Mouse (Mus musculus) megakaryocyte, embryonic 14.5 days (primary cell): Measurements from ENCODE around the gene Ypel2. TPM values are rescaled to one million over a fixed set of nuclear protein-coding genes. Genes with fewer than 3 reads are reported as not detected.

Experiments
- H3K27me3 ChIP-seq: replicated peaks from 2 replicates; pipeline ENCODE3; 2012; ENCODE audit warnings: inconsistent platforms
- H3K36me3 ChIP-seq: replicated peaks from 2 replicates; pipeline ENCODE3; 2012; ENCODE audit warnings: low read length, inconsistent platforms, mixed read lengths
- H3K4me1 ChIP-seq: 2 replicates; pipeline ENCODE4 v1.6.1; 2012; ENCODE audit warnings: inconsistent platforms
- H3K4me3 ChIP-seq: replicated peaks from 2 replicates; pipeline ENCODE3; 2012; ENCODE audit warnings: moderate library complexity, mild to moderate bottlenecking, inconsistent platforms
- H3K9me3 ChIP-seq: 2 replicates; pipeline ENCODE4 v1.6.1; 2012; ENCODE audit warnings: inconsistent platforms
- FLI1 ChIP-seq: IDR thresholded peaks from 2 replicates; pipeline ENCODE4 v1.6.1; 2012; ENCODE audit warnings: low read length, inconsistent platforms, mixed read lengths
- GATA1 ChIP-seq: IDR thresholded peaks from 3 replicates; pipeline ENCODE4 v1.6.1; 2012; ENCODE audit warnings: mixed read lengths, low read length, inconsistent platforms, borderline replicate concordance
- polyA plus RNA-seq: library from polyadenylated mRNA; stranded (reverse); fragments of >175 nt; gene quantifications from 2 replicates; pipeline ENCODE4 v1.2.3, GENCODE M21; 2012; ENCODE audit warnings: low replicate concordance; ENCODE audit not compliant: insufficient read depth

Gene Ypel2
- polyA plus RNA-seq, 1 experiment = 1.7 TPM

GRCm38 (mm10) chr11:86963027-86963426 lies 30.5 kb downstream of the Ypel2 start:
- Histone ChIP-seq H3K27me3 (peaks cover 13% of the 10 kb centered on the region), H3K4me3 (no peak overlapping the region), H3K9me3 (no peaks in the 10 kb centered on the region), H3K36me3 (no peaks in the 10 kb centered on the region), H3K4me1 (peaks cover 42% of the 10 kb centered on the region)
- TF ChIP-seq FLI1 = no peak
- no peak for TF ChIP-seq GATA1

- Histone ChIP-seq H3K4me1 (peaks cover 46% of the 10 kb centered on the region), H3K4me3 (no peak overlapping the region)
- TF ChIP-seq GATA1 (no peak), FLI1 (no peak)
These were observed 31.1 kb downstream of the Ypel2 start for GRCm38 (mm10) chr11:86962362-86962761.

GRCm38 (mm10) chr11:86961510-86962303 lies 31.8 kb downstream of the Ypel2 start:
- no peaks in the 10 kb centered on the region for H3K9me3 ChIP-seq
- TF ChIP-seq FLI1 = no peak
- H3K36me3 ChIP-seq = no peaks in the 10 kb centered on the region
- H3K4me1 ChIP-seq = peaks cover 43% of the 10 kb centered on the region
- peaks cover 8% of the 10 kb centered on the region for H3K27me3 ChIP-seq
- H3K4me3 ChIP-seq = no peak overlapping the region

More at GRCm38 (mm10) chr11:86962362-86962761, 31.1 kb downstream of the Ypel2 start:
- H3K27me3 ChIP-seq = peaks cover 12% of the 10 kb centered on the region
- H3K36me3 ChIP-seq = no peaks in the 10 kb centered on the region
- no peaks in the 10 kb centered on the region for H3K9me3 ChIP-seq

GRCm38 (mm10) chr11:86960331-86960730 lies 33.2 kb downstream of the Ypel2 start:
- Histone ChIP-seq H3K4me3 (no peak overlapping the region), H3K36me3 (no peaks in the 10 kb centered on the region), H3K9me3 (no peaks in the 10 kb centered on the region), H3K4me1 (peaks cover 43% of the 10 kb centered on the region), H3K27me3 (peaks cover 15% of the 10 kb centered on the region)
- TF ChIP-seq GATA1 (no peak), FLI1 (no peak)

GRCm38 (mm10) chr11:86958721-86959675 lies 34.5 kb downstream of the Ypel2 start:
- H3K27me3 ChIP-seq = peaks cover 22% of the 10 kb centered on the region
- H3K4me1 ChIP-seq = peaks cover 43% of the 10 kb centered on the region
- H3K9me3 ChIP-seq = no peaks in the 10 kb centered on the region
- H3K4me3 ChIP-seq = no peak overlapping the region
- TF ChIP-seq FLI1 = no peak
- TF ChIP-seq GATA1 = no peak
- H3K36me3 ChIP-seq = no peaks in the 10 kb centered on the region

- TF ChIP-seq GATA1 (no peak), FLI1 (no peak)
- no peak overlapping the region for H3K4me3 ChIP-seq
- H3K27me3 ChIP-seq = peaks cover 22% of the 10 kb centered on the region
- H3K36me3 ChIP-seq = no peaks in the 10 kb centered on the region
- H3K9me3 ChIP-seq = no peaks in the 10 kb centered on the region
- H3K4me1 ChIP-seq = peaks cover 36% of the 10 kb centered on the region
These were observed 35.3 kb downstream of the Ypel2 start for GRCm38 (mm10) chr11:86958182-86958581.

- TF ChIP-seq GATA1 (no peak), FLI1 (no peak)
- H3K27me3 ChIP-seq = peaks cover 31% of the 10 kb centered on the region
- H3K9me3 ChIP-seq = no peaks in the 10 kb centered on the region
- peaks cover 22% of the 10 kb centered on the region for H3K4me1 ChIP-seq
- H3K4me3 ChIP-seq = no peak overlapping the region
- H3K36me3 ChIP-seq = no peaks in the 10 kb centered on the region
These were observed 37.1 kb downstream of the Ypel2 start for GRCm38 (mm10) chr11:86956363-86956762.

GRCm38 (mm10) chr11:86954616-86955270 lies 38.8 kb downstream of the Ypel2 start:
- Histone ChIP-seq H3K36me3 (no peaks in the 10 kb centered on the region), H3K4me3 (no peak overlapping the region), H3K4me1 (peaks cover 18% of the 10 kb centered on the region), H3K27me3 (peaks cover 40% of the 10 kb centered on the region), H3K9me3 (no peaks in the 10 kb centered on the region)
- TF ChIP-seq GATA1 = no peak
- no peak for TF ChIP-seq FLI1

- H3K4me1 ChIP-seq = peaks cover 5% of the 10 kb centered on the region
- no peak for TF ChIP-seq GATA1
- no peak for TF ChIP-seq FLI1
These were observed 40.4 kb downstream of the Ypel2 start for GRCm38 (mm10) chr11:86953096-86953495.

GRCm38 (mm10) chr11:86952659-86953058 lies 40.8 kb downstream of the Ypel2 start:
- Histone ChIP-seq H3K4me1 (peaks cover under 1% of the 10 kb centered on the region), H3K9me3 (no peaks in the 10 kb centered on the region), H3K27me3 (peaks cover 37% of the 10 kb centered on the region), H3K36me3 (no peaks in the 10 kb centered on the region), H3K4me3 (no peak overlapping the region)
- no peak for TF ChIP-seq GATA1
- no peak for TF ChIP-seq FLI1

More at GRCm38 (mm10) chr11:86953096-86953495, 40.4 kb downstream of the Ypel2 start:
- Histone ChIP-seq H3K36me3 (no peaks in the 10 kb centered on the region), H3K27me3 (peaks cover 39% of the 10 kb centered on the region), H3K4me3 (no peak overlapping the region), H3K9me3 (no peaks in the 10 kb centered on the region)
